Mouse (Mus musculus) heart, embryonic 11.5 days (tissue): ENCODE measurements around the gene Polrmt. TPM values are rescaled to one million over a fixed set of nuclear protein-coding genes. Genes with fewer than 3 reads are reported as not detected.

ENCODE experiments used
- ATAC-seq: fragments of 200-750 bp; cut with Nextera tagmentation; replicated peaks from 2 replicates; pipeline ENCODE4 v1.8.0; 2017; ENCODE audit warnings: moderate library complexity; ENCODE audit not compliant: insufficient number of reproducible peaks, low FRiP score, low TSS enrichment
- H3K27ac ChIP-seq: fragments of 300-500 bp; sonication (generic); 2 replicates; pipeline ENCODE4 v1.5.1; 2014; ENCODE audit warnings: mild to moderate bottlenecking, low read depth, low read length
- H3K27me3 ChIP-seq: fragments of 300-500 bp; sonication (generic); 2 replicates; pipeline ENCODE4 v1.6.1; 2014; ENCODE audit warnings: mild to moderate bottlenecking, low read length, mixed read lengths; ENCODE audit not compliant: control insufficient read depth, insufficient read depth
- H3K36me3 ChIP-seq: fragments of 300-500 bp; sonication (generic); 2 replicates; pipeline ENCODE4 v1.6.1; 2014; ENCODE audit warnings: mild to moderate bottlenecking, low read length, moderate library complexity, mixed read lengths; ENCODE audit not compliant: control insufficient read depth, insufficient read depth
- H3K4me1 ChIP-seq: fragments of 300-500 bp; sonication (generic); 2 replicates; pipeline ENCODE4 v1.6.1; 2014; ENCODE audit warnings: low read length; ENCODE audit not compliant: control insufficient read depth, insufficient read depth
- H3K4me2 ChIP-seq: fragments of 300-500 bp; sonication (generic); 2 replicates; pipeline ENCODE4 v1.6.1; 2014; ENCODE audit warnings: mild to moderate bottlenecking, moderate library complexity
- H3K4me3 ChIP-seq: fragments of 300-500 bp; sonication (generic); 2 replicates; pipeline ENCODE4 v1.5.1; 2014; ENCODE audit warnings: low read depth, low read length
- H3K9ac ChIP-seq: fragments of 300-500 bp; sonication (generic); 2 replicates; pipeline ENCODE4 v1.6.1; 2014; ENCODE audit warnings: mild to moderate bottlenecking, low read depth, low read length, moderate library complexity
- H3K9me3 ChIP-seq: fragments of 300-500 bp; sonication (generic); replicated peaks from 2 replicates; pipeline ENCODE4 v1.6.1; 2016; ENCODE audit warnings: low read length; ENCODE audit not compliant: control insufficient read depth
- WGBS: fragments of 180-500 bp; shearing (Covaris S2); extraction: QIAGEN DNeasy Blood & Tissue Kit; methylation state at CpG from one replicate; pipeline ENCODE4 v1.1.7; 2014; ENCODE audit not compliant: insufficient replicate concordance; 5-methylcytosine and 5-hydroxymethylcytosine counted together
- polyA plus RNA-seq: library from polyadenylated mRNA; unstranded; fragments of >200 nt; fragmentation: Nextera tagmentation; extraction: Ambion mirVana; gene quantifications from 2 replicates; pipeline ENCODE4 v1.2.1, GENCODE M21; 2014

The Polrmt gene
- polyA plus RNA-seq, 1 experiment from 2014 or later = 23.6 TPM

DNA sequence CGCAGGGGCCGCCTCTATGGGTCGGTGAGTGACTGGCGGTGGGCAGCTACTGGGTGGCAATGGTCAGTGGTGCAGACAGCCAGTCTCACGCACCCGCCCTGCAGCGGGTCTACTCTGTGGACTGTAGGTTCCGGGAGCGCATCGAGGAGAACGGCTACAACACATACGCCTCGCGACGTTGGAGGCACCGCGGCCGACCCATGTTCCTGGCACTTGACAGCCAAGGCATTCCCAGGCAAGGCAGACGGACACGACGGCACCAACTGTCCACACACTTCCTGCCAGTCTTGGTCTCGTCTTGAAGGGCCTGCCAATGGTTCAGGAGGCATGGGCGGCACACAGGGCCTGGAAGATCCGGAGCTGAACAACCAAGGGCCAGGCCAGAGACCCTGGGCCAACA is 10.3 kb upstream of the Polrmt start:
- Histone ChIP-seq H3K9ac (no peak overlapping the region), H3K4me2 (no peak overlapping the region), H3K9me3 (no peaks in the 10 kb centered on the region), H3K27ac (no peak overlapping the region), H3K27me3 (no peaks in the 10 kb centered on the region), H3K4me3 (no peak overlapping the region), H3K36me3 (peaks cover 33% of the 10 kb centered on the region), H3K4me1 (peaks cover 7% of the 10 kb centered on the region; the same call in 1 of the 2 replicates)
- WGBS = 87% methylated on average over 24 of the region's 24 CpGs
- no peak for ATAC-seq

GRCm38 (mm10) chr10:79755854-79756253 is 9.5 kb upstream of the Polrmt start:
- H3K27ac ChIP-seq = no peak overlapping the region
- H3K4me1 ChIP-seq = peaks cover 7% of the 10 kb centered on the region; the same call in 1 of the 2 replicates
- no peak for ATAC-seq
- H3K4me2 ChIP-seq = no peak overlapping the region
- no peak overlapping the region for H3K4me3 ChIP-seq
- H3K27me3 ChIP-seq = no peaks in the 10 kb centered on the region
- 80% methylated on average over 3 of the region's 3 CpGs for WGBS
- H3K9ac ChIP-seq = no peak overlapping the region
- no peaks in the 10 kb centered on the region for H3K9me3 ChIP-seq
- peaks cover 25% of the 10 kb centered on the region for H3K36me3 ChIP-seq

- Histone ChIP-seq H3K27me3 (no peaks in the 10 kb centered on the region), H3K4me3 (peak within 1 kb of the TSS; percentile 36), H3K9me3 (no peaks in the 10 kb centered on the region), H3K27ac (no peak within 1 kb of the TSS), H3K4me2 (peak within 1 kb of the TSS; percentile 71), H3K36me3 (peaks cover 21% of the 10 kb centered on the region), H3K4me1 (peaks cover 7% of the 10 kb centered on the region; the same call in 1 of the 2 replicates), H3K9ac (0 out of 2 replicates have a peak within 1 kb of the TSS, but pooled peaks have one; percentile 28)
- WGBS = 2% methylated on average over 36 of the region's 36 CpGs
- peak; percentile 73 for ATAC-seq
Observed at GRCm38 (mm10) chr10:79754856-79755516, 8.6 kb upstream of the Polrmt start, which contains the start of gene Fgf22. Gene Fgf22, plus strand, starts transcription at chr10:79755076.

- no peak for ATAC-seq
- H3K27ac ChIP-seq = no peak overlapping the region
- WGBS = 70% methylated on average over 6 of the region's 6 CpGs
- H3K4me3 ChIP-seq = no peak overlapping the region
- H3K4me1 ChIP-seq = peaks cover 7% of the 10 kb centered on the region
- no peaks in the 10 kb centered on the region for H3K27me3 ChIP-seq
- no peaks in the 10 kb centered on the region for H3K9me3 ChIP-seq
- peaks cover 2% of the 10 kb centered on the region; the same call in 1 of the 2 replicates for H3K36me3 ChIP-seq
- no peak overlapping the region for H3K4me2 ChIP-seq
- H3K9ac ChIP-seq = no peak overlapping the region
Observed at GRCm38 (mm10) chr10:79748496-79748895, 2.1 kb upstream of the Polrmt start.

GRCm38 (mm10) chr10:79746774-79747151 is 382 bp upstream of the Polrmt start:
- Histone ChIP-seq H3K9me3 (no peaks in the 10 kb centered on the region), H3K4me2 (peak overlapping the region; percentile 81), H3K4me1 (peaks cover 7% of the 10 kb centered on the region), H3K4me3 (no peak overlapping the region; the same call in 1 of the 2 replicates), H3K27ac (0 out of 2 replicates have a peak overlapping the region, but pooled peaks have one; percentile 35), H3K36me3 (peaks cover 16% of the 10 kb centered on the region), H3K9ac (peak overlapping the region; percentile 58; the same call in 1 of the 2 replicates), H3K27me3 (no peaks in the 10 kb centered on the region)
- WGBS = 20% methylated on average over 6 of the region's 6 CpGs
- no peak for ATAC-seq

DNA sequence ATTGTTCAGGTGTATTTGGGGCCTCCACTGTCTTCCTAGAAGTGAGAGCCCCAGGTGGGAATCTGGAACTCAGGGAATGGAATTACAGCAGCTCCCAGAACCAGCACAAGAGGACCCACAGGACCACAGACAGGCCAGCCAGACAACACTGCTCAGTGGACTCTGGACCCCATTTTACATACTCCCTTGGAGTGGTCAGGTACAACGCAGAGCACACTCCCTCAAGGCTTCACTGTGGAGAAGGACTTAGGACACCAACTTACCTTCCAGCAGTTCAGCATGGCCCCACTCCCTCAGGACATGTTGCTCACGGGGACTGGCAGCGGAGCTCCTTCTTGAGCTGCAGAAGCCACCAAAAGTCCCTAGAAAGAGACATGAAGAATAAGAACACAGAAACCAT is 970 bp downstream of the Polrmt start:
- 92% methylated on average over 3 of the region's 3 CpGs for WGBS
- H3K9ac ChIP-seq = no peak overlapping the region

DNA sequence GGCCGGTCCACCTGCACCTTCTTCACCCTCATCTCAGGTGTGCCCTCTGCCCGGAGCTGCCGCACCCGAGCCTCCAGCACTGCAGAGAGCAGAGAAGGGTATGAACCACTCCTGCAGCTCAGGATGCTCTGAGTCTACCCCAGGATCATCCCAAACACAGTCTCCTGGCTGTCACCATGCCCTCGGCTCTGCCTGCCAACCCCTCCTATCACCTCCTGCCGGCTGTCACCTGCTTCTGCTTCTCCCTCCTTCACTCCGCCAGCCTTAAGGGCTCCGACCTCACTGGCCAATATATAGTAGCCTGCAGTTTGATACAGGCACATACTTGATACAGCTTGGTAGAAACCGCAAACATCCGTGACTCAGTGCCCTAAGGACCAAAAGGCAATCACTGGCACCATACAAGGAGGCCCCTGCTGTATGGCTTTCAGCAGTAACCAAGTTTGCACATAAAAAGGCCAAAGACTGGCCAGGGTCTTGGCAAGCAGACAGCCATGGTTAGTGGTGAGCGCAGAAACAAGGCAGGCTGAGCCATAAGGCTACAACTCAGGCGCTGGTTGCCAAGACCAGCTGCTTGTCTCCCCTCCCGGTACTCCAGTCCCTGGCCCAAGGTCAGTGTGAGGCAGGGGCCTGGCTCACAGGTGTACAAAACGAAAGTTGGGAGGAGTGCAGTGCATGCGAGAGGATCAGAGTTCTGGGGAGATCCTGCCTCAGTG is 2.6 kb downstream of the Polrmt start:
- 95% methylated on average over 15 of the region's 15 CpGs for WGBS
- Histone ChIP-seq H3K9me3 (peaks cover 27% of the 10 kb centered on the region), H3K27me3 (no peaks in the 10 kb centered on the region), H3K9ac (no peak overlapping the region), H3K4me3 (no peak overlapping the region), H3K4me2 (no peak overlapping the region), H3K4me1 (peaks cover 7% of the 10 kb centered on the region), H3K36me3 (peaks cover 45% of the 10 kb centered on the region), H3K27ac (no peak overlapping the region)
- no peak for ATAC-seq

More for the DNA sequence above, 970 bp downstream of the Polrmt start:
- Histone ChIP-seq H3K4me2 (peak overlapping the region; percentile 81), H3K9me3 (peaks cover 10% of the 10 kb centered on the region), H3K27me3 (no peaks in the 10 kb centered on the region), H3K27ac (no peak overlapping the region), H3K36me3 (peaks cover 29% of the 10 kb centered on the region), H3K4me1 (peaks cover 7% of the 10 kb centered on the region), H3K4me3 (no peak overlapping the region)
- no peak for ATAC-seq

DNA sequence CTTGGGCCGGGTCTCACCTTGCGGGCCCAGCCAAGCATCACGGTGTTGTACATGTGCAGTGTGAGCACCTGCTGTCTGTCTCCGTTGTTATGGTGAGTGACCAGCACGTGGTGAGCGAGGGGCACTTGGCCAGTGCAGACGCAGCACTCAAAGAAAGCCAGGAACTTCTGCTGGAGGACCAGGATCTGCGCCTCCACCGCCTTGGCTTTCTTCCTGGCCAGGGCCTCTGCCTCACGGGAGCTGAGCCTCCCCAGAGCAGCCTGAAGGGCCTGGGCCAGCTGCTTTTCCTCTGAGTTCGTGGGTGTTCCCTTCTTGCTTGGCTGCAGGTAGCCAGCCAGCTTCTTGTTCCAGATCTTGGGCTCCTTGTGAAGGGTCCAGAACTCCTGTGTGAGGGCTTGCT is 3.2 kb downstream of the Polrmt start:
- H3K9ac ChIP-seq = no peak overlapping the region
- no peaks in the 10 kb centered on the region for H3K27me3 ChIP-seq
- H3K9me3 ChIP-seq = peaks cover 33% of the 10 kb centered on the region
- H3K4me1 ChIP-seq = peaks cover 7% of the 10 kb centered on the region
- H3K4me3 ChIP-seq = no peak overlapping the region
- no peak for ATAC-seq
- H3K4me2 ChIP-seq = no peak overlapping the region
- H3K36me3 ChIP-seq = peaks cover 52% of the 10 kb centered on the region
- H3K27ac ChIP-seq = no peak overlapping the region
- WGBS = 88% methylated on average over 11 of the region's 11 CpGs
